Mouse (Mus musculus) embryonic facial prominence, embryonic 14.5 days (tissue): ENCODE data around the gene Srgap2. TPM values are rescaled to one million over a fixed set of nuclear protein-coding genes. Genes with fewer than 3 reads are reported as not detected.

Source experiments
- ATAC-seq: fragments of 200-750 bp; cut with Nextera tagmentation; 2 replicates; pipeline ENCODE4 v1.8.0; 2017; ENCODE audit warnings: low read depth, moderate number of reproducible peaks, moderate TSS enrichment
- DNase-seq: peaks from one replicate; pipeline ENCODE4 v3.0.0-alpha.2; 2015; ENCODE audit warnings: low spot score
- H3K27ac ChIP-seq: fragments of 300-500 bp; sonication (generic); replicated peaks from 2 replicates; pipeline ENCODE4 v1.5.1; 2014; ENCODE audit warnings: low read depth, mild to moderate bottlenecking, low read length, moderate library complexity
- H3K27me3 ChIP-seq: fragments of 300-500 bp; sonication (generic); replicated peaks from 2 replicates; pipeline ENCODE4 v1.6.1; 2014; ENCODE audit warnings: low read length; ENCODE audit not compliant: control insufficient read depth, insufficient read depth
- H3K36me3 ChIP-seq: fragments of 300-500 bp; sonication (generic); 2 replicates; pipeline ENCODE4 v1.6.1; 2014; ENCODE audit warnings: low read length, mixed read lengths; ENCODE audit not compliant: control insufficient read depth, insufficient read depth
- H3K4me1 ChIP-seq: fragments of 300-500 bp; sonication (generic); 2 replicates; pipeline ENCODE4 v1.6.1; 2014; ENCODE audit warnings: antibody characterized with exemption, low read length; ENCODE audit not compliant: control insufficient read depth, insufficient read depth
- H3K4me2 ChIP-seq: fragments of 300-500 bp; sonication (generic); 2 replicates; pipeline ENCODE4 v1.6.1; 2014; ENCODE audit warnings: low read depth, mild to moderate bottlenecking, low read length, moderate library complexity, mixed read lengths
- H3K4me3 ChIP-seq: fragments of 300-500 bp; sonication (generic); 2 replicates; pipeline ENCODE4 v1.5.1; 2014; ENCODE audit warnings: low read depth, mild to moderate bottlenecking, low read length
- H3K9ac ChIP-seq: fragments of 300-500 bp; sonication (generic); 2 replicates; pipeline ENCODE4 v1.6.1; 2014; ENCODE audit warnings: low read depth, mild to moderate bottlenecking, low read length, moderate library complexity, mixed read lengths
- H3K9me3 ChIP-seq: fragments of 300-500 bp; sonication (generic); 2 replicates; pipeline ENCODE4 v1.6.1; 2016; ENCODE audit warnings: low read length; ENCODE audit not compliant: control insufficient read depth
- WGBS: fragments of 180-500 bp; shearing (Covaris S2); extraction: QIAGEN DNeasy Blood & Tissue Kit; methylation state at CpG from one replicate; pipeline ENCODE4 v1.1.7; 2014; 5-methylcytosine and 5-hydroxymethylcytosine counted together
- polyA plus RNA-seq: library from polyadenylated mRNA; unstranded; fragments of >200 nt; fragmentation: Nextera tagmentation; extraction: Ambion mirVana; gene quantifications from 2 replicates; pipeline ENCODE4 v1.2.1, GENCODE M21; 2014

The Srgap2 gene
- polyA plus RNA-seq, 1 experiment from 2014 or later: 21.3 TPM

- Histone ChIP-seq H3K9me3 (no peaks in the 10 kb centered on the region), H3K27me3 (no peaks in the 10 kb centered on the region), H3K27ac (no peak overlapping the region), H3K4me2 (no peak overlapping the region), H3K9ac (no peak overlapping the region), H3K4me3 (no peak overlapping the region), H3K4me1 (no peaks in the 10 kb centered on the region), H3K36me3 (peaks cover 65% of the 10 kb centered on the region)
- 94% methylated on average over 9 of the region's 9 CpGs for WGBS
- no peak for ATAC-seq
- DNase-seq: no peak
Observed at GRCm38 (mm10) chr1:131298171-131298570, 229.0 kb downstream of the Srgap2 start.

DNA sequence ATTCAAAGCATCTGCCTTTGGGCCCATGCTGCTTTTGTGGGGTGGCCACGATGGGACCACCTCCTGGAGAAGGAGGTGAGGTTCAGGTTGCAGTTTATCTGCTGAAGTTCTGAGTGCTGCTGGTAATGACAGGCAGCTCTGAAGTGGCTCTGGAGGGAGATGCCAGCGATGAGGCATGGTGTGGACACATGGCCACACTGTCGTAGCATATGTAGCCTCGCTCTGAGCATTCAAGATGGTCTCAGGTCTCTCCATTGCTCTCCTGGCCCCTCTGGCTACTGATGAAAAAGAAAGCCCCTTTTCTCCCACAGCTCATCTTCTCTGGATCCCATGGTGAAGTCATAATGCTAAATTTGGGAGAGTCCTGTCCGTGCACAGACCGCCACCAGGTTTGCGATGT, 230.4 kb downstream of the Srgap2 start:
- no peak overlapping the region for H3K9ac ChIP-seq

DNA sequence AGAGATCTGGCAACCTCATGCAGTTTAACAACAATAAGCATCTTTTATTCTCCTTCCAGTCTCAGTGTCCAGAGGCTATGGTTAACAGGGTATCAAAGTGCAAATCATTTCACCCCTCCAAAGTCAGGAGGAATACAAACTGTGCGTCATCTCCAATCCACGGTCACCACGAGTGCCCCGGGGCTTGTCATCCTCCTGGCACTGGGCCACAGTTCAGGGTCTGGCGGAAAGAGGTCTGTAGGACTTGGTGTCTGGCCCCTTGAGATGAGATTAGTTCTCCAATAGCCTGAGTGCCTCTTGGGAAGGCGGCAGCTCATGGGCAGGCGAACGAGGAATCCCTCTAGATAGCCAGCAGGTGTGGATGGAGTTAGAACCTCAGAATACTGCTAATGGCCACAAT, 232.0 kb downstream of the Srgap2 start:
- ATAC-seq: no peak
- WGBS: 81% methylated on average over 8 of the region's 8 CpGs
- peaks cover 80% of the 10 kb centered on the region for H3K36me3 ChIP-seq
- no peak overlapping the region for H3K9ac ChIP-seq
- no peak for DNase-seq
- H3K4me3 ChIP-seq: no peak overlapping the region
- H3K27me3 ChIP-seq: no peaks in the 10 kb centered on the region
- no peaks in the 10 kb centered on the region for H3K9me3 ChIP-seq
- H3K4me1 ChIP-seq: no peaks in the 10 kb centered on the region
- H3K27ac ChIP-seq: no peak overlapping the region
- no peak overlapping the region for H3K4me2 ChIP-seq

More for the DNA sequence above, 230.4 kb downstream of the Srgap2 start:
- H3K4me1 ChIP-seq: no peaks in the 10 kb centered on the region
- no peak overlapping the region for H3K4me3 ChIP-seq
- H3K36me3 ChIP-seq: peaks cover 77% of the 10 kb centered on the region
- no peak overlapping the region for H3K27ac ChIP-seq
- no peaks in the 10 kb centered on the region for H3K9me3 ChIP-seq
- DNase-seq (no peak), ATAC-seq (no peak)
- H3K4me2 ChIP-seq: no peak overlapping the region
- no peaks in the 10 kb centered on the region for H3K27me3 ChIP-seq
- 81% methylated on average over 7 of the region's 7 CpGs for WGBS

DNA sequence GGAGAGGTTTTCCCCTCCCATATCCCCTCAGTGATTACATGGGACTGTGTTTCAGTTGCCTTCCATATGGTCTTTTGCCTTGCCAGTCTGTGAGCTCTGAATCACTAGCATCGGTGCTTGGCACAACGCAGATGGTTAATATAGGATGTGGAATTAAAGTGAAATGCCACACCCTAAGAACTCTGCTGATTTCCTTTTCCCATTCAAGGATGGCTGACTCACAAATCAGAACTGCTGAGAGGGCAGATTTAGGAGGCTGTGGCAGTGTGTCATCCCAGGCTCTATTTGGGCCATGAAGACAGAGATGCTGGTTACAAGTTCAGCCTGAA, 233.3 kb downstream of the Srgap2 start:
- Histone ChIP-seq H3K9ac (no peak overlapping the region), H3K4me2 (no peak overlapping the region), H3K4me1 (no peaks in the 10 kb centered on the region), H3K27ac (no peak overlapping the region; the same call in 1 of the 2 replicates), H3K4me3 (no peak overlapping the region), H3K9me3 (no peaks in the 10 kb centered on the region), H3K36me3 (peaks cover 75% of the 10 kb centered on the region), H3K27me3 (no peaks in the 10 kb centered on the region)
- DNase-seq: no peak
- WGBS: 72% methylated on average over 2 of the region's 2 CpGs
- ATAC-seq: 0 out of 2 replicates have a peak, but pooled peaks have one; percentile 27

GRCm38 (mm10) chr1:131293221-131293921, 233.8 kb downstream of the Srgap2 start:
- H3K27ac ChIP-seq: peak overlapping the region; percentile 8; the same call in 1 of the 2 replicates
- 0 out of 2 replicates have a peak, but pooled peaks have one; percentile 20 for ATAC-seq
- 73% methylated on average over 4 of the region's 4 CpGs for WGBS

GRCm38 (mm10) chr1:131290648-131291047, 236.5 kb downstream of the Srgap2 start:
- H3K36me3 ChIP-seq: peaks cover 67% of the 10 kb centered on the region
- no peaks in the 10 kb centered on the region for H3K9me3 ChIP-seq
- WGBS: 54% methylated on average over 2 of the region's 2 CpGs
- ATAC-seq (no peak), DNase-seq (peak; percentile 63)
- H3K4me1 ChIP-seq: no peaks in the 10 kb centered on the region
- H3K27ac ChIP-seq: no peak overlapping the region
- no peak overlapping the region for H3K4me3 ChIP-seq
- no peaks in the 10 kb centered on the region for H3K27me3 ChIP-seq
- H3K4me2 ChIP-seq: no peak overlapping the region
- H3K9ac ChIP-seq: no peak overlapping the region

More at GRCm38 (mm10) chr1:131293221-131293921, 233.8 kb downstream of the Srgap2 start:
- H3K36me3 ChIP-seq: peaks cover 77% of the 10 kb centered on the region
- no peak overlapping the region for H3K9ac ChIP-seq
- H3K27me3 ChIP-seq: no peaks in the 10 kb centered on the region
- peak; percentile 47 for DNase-seq
- H3K4me2 ChIP-seq: no peak overlapping the region
- H3K4me1 ChIP-seq: no peaks in the 10 kb centered on the region
- H3K9me3 ChIP-seq: no peaks in the 10 kb centered on the region
- no peak overlapping the region for H3K4me3 ChIP-seq

GRCm38 (mm10) chr1:131288938-131289337, 238.2 kb downstream of the Srgap2 start:
- peaks cover 54% of the 10 kb centered on the region for H3K36me3 ChIP-seq
- no peaks in the 10 kb centered on the region for H3K4me1 ChIP-seq
- H3K9ac ChIP-seq: no peak overlapping the region
- H3K27me3 ChIP-seq: no peaks in the 10 kb centered on the region
- 86% methylated on average over 6 of the region's 6 CpGs for WGBS
- no peak overlapping the region for H3K4me2 ChIP-seq
- DNase-seq (no peak), ATAC-seq (no peak)
- H3K27ac ChIP-seq: no peak overlapping the region
- H3K4me3 ChIP-seq: no peak overlapping the region
- no peaks in the 10 kb centered on the region for H3K9me3 ChIP-seq

GRCm38 (mm10) chr1:131287267-131287666, 239.9 kb downstream of the Srgap2 start:
- Histone ChIP-seq H3K4me1 (peaks cover 1% of the 10 kb centered on the region; the same call in 1 of the 2 replicates), H3K36me3 (peaks cover 47% of the 10 kb centered on the region)
- DNase-seq: no peak

GRCm38 (mm10) chr1:131286803-131287202, 240.3 kb downstream of the Srgap2 start:
- DNase-seq (no peak), ATAC-seq (no peak)
- Histone ChIP-seq H3K4me3 (no peak overlapping the region), H3K27ac (no peak overlapping the region), H3K9ac (no peak overlapping the region), H3K9me3 (no peaks in the 10 kb centered on the region), H3K36me3 (peaks cover 42% of the 10 kb centered on the region), H3K4me2 (no peak overlapping the region), H3K27me3 (no peaks in the 10 kb centered on the region), H3K4me1 (peaks cover 5% of the 10 kb centered on the region; the same call in 1 of the 2 replicates)
- WGBS: 79% methylated on average over 5 of the region's 5 CpGs

More at GRCm38 (mm10) chr1:131287267-131287666, 239.9 kb downstream of the Srgap2 start:
- H3K9me3 ChIP-seq: no peaks in the 10 kb centered on the region
- H3K27me3 ChIP-seq: no peaks in the 10 kb centered on the region
- ATAC-seq: no peak
- 74% methylated on average over 2 of the region's 2 CpGs for WGBS
- no peak overlapping the region for H3K9ac ChIP-seq
- no peak overlapping the region for H3K4me2 ChIP-seq
- no peak overlapping the region for H3K27ac ChIP-seq
- H3K4me3 ChIP-seq: no peak overlapping the region
